Mouse (Mus musculus) right cerebral cortex, adult 18-20 months (tissue): ENCODE results near the gene Tor1a.

ENCODE experiments used
- DNase-seq: peaks from one replicate; pipeline ENCODE4 v3.0.0; 2022; ENCODE audit warnings: mixed read lengths

Tor1a gene

GRCm38 (mm10) chr2:30967352-30968327 is at the start of gene Tor1a:
TSS of gene Tor1a (minus strand) at chr2:30967933.
- peak; percentile 92 for DNase-seq

GRCm38 (mm10) chr2:31013371-31014120 is 45.8 kb upstream of the Tor1a start:
- no peak for DNase-seq

GRCm38 (mm10) chr2:31007208-31007607 is 39.5 kb upstream of the Tor1a start:
- no peak for DNase-seq

GRCm38 (mm10) chr2:31006434-31006833 is 38.7 kb upstream of the Tor1a start:
- no peak for DNase-seq

GRCm38 (mm10) chr2:31005453-31005852 is 37.7 kb upstream of the Tor1a start:
- no peak for DNase-seq

GRCm38 (mm10) chr2:31002857-31003256 is 35.1 kb upstream of the Tor1a start:
- DNase-seq, result no peak

GRCm38 (mm10) chr2:30998443-30999260 is 30.9 kb upstream of the Tor1a start:
- DNase-seq, result no peak

GRCm38 (mm10) chr2:30995432-30995996 is 27.8 kb upstream of the Tor1a start:
- DNase-seq, result no peak

GRCm38 (mm10) chr2:30994853-30995252 is 27.1 kb upstream of the Tor1a start:
- no peak for DNase-seq

GRCm38 (mm10) chr2:30990221-30990620 is 22.5 kb upstream of the Tor1a start:
- DNase-seq, result no peak

GRCm38 (mm10) chr2:30985111-30986020 is 17.6 kb upstream of the Tor1a start:
- DNase-seq, result peak; percentile 58

GRCm38 (mm10) chr2:30983024-30983423 is 15.3 kb upstream of the Tor1a start:
- DNase-seq, result no peak

- peak; percentile 100 for DNase-seq
These were observed 14.2 kb upstream of the Tor1a start, which contains the start of the genes BC005624 and Usp20 for GRCm38 (mm10) chr2:30981790-30982513. TSS of gene BC005624 (minus strand) at chr2:30982201. TSS of gene Usp20 (plus strand) at chr2:30982279.

GRCm38 (mm10) chr2:30966826-30967225 is 907 bp downstream of the Tor1a start:
- DNase-seq, result no peak

- no peak for DNase-seq
These were observed 2.1 kb downstream of the Tor1a start for GRCm38 (mm10) chr2:30965627-30966026.

- peak; percentile 41 for DNase-seq
These were observed 5.0 kb downstream of the Tor1a start for GRCm38 (mm10) chr2:30962570-30963254.

GRCm38 (mm10) chr2:30959856-30960255 is 7.9 kb downstream of the Tor1a start:
- no peak for DNase-seq

GRCm38 (mm10) chr2:30958726-30959125 is 9.0 kb downstream of the Tor1a start:
- DNase-seq, result no peak

- no peak for DNase-seq
These were observed 10.2 kb downstream of the Tor1a start for GRCm38 (mm10) chr2:30957511-30957910.

- no peak for DNase-seq
These were observed 12.9 kb downstream of the Tor1a start for GRCm38 (mm10) chr2:30954797-30955196.
